Mouse (Mus musculus) E14TG2a.4 (cell line): Measurements from ENCODE around the gene Gm21173.
"Not testable (repeated sequence)": the region's sequence is repeated elsewhere in the genome, so short reads cannot be mapped to it uniquely, and the experiment has no call there.

Experiments used
- H3K27me3 ChIP-seq: 2 replicates; pipeline ENCODE4 v1.6.1; 2014; ENCODE audit warnings: low read length, control low read depth; ENCODE audit not compliant: insufficient read depth
- H3K36me3 ChIP-seq: 2 replicates; pipeline ENCODE4 v1.6.1; 2014; ENCODE audit warnings: low read length, control low read depth; ENCODE audit not compliant: insufficient read depth
- H3K4me1 ChIP-seq: replicated peaks from 2 replicates; pipeline ENCODE4 v1.6.1; 2014; ENCODE audit warnings: low read depth, low read length, control low read depth
- H3K4me3 ChIP-seq: replicated peaks from 2 replicates; pipeline ENCODE4 v1.5.1; 2014; ENCODE audit warnings: mild to moderate bottlenecking, low read length
- H3K9me3 ChIP-seq: 2 replicates; pipeline ENCODE4 v1.6.1; 2014; ENCODE audit warnings: low read length, control low read depth

Gene Gm21173

DNA sequence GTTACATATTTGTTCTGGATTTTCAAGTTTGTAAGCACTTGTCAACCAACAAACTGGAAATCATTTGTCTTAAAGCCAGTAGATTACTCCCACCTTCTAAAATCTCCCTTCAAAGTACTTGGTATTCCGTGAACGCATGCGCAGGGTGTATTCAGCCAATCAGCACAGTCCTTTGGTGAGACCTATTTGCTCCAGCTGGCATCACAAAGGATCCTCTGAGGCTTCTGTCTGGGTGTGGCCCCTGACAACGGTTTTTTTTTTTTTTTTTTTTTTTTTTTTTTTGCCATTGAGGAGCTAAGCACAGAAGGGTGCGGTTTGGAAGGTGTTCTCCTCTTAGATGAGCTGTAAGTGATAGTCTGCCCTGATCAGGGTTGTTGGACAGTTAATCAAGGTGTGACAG, at the start of gene Gm21173:
Gm21173 (plus strand) TSS at position 301 of the 400 bp plus-strand sequence.
- not testable (repeated sequence) for H3K4me3 ChIP-seq, H3K27me3 ChIP-seq, H3K9me3 ChIP-seq, H3K4me1 ChIP-seq, H3K36me3 ChIP-seq
